In genomic region chr17:5492746-5493160, GRCm38 (mm10) we compare ENCODE assay signal across 8 mouse cellular contexts. TPM values are rescaled to one million over a fixed set of nuclear protein-coding genes. Genes with fewer than 3 reads are reported as not detected.
A peak's percentile ranks its signal among the peaks of the same experiment; 100 is the strongest.
DNase-seq lines count a peak whose midpoint lies in the region; ATAC-seq and TF ChIP-seq lines count a peak whose summit lies in the region.

No protein-coding gene starts in this region.

- no peak for TF ChIP-seq POLR2A in spleen, adult 2 months (IDR thresholded peaks at IDR 0.05; ENCODE audit: low read depth, low read length)

- H3K27me3 ChIP-seq in spleen, adult 2 months (ENCODE audit: control insufficient read depth, insufficient read depth, low read length), result no peaks in the 10 kb centered on the region
- no peaks in the 10 kb centered on the region for H3K27me3 ChIP-seq in hindbrain, embryonic 16.5 days (replicated peaks; ENCODE audit: control insufficient read depth, insufficient read depth, low read length)

- peak; percentile 66 for ATAC-seq in hindbrain, embryonic 16.5 days
- ATAC-seq in megakaryocyte progenitor cell, adult 5-6 weeks (replicated peaks; ENCODE audit: poor library complexity), result peak; percentile 2; the same call in 1 of the 2 replicates

- peak overlapping the region; percentile 78 for H3K27ac ChIP-seq in spleen, adult 2 months (ENCODE audit: insufficient read depth, low read length)
- H3K27ac ChIP-seq in hindbrain, embryonic 16.5 days (ENCODE audit: low read depth, low read length), result peak overlapping the region; percentile 96

- no peak for TF ChIP-seq CTCF in spleen, adult 2 months (IDR thresholded peaks at IDR 0.05; ENCODE audit: extremely low read depth, insufficient read depth, insufficient read length, insufficient replicate concordance)

- peak overlapping the region; percentile 97 for H3K4me2 ChIP-seq in hindbrain, embryonic 16.5 days (ENCODE audit: low read length)

- no peaks in the 10 kb centered on the region for H3K36me3 ChIP-seq in spleen, adult 2 months (ENCODE audit: control insufficient read depth, insufficient read depth, low read length)
- H3K36me3 ChIP-seq in hindbrain, embryonic 16.5 days (ENCODE audit: control insufficient read depth, insufficient read depth, low read length), result no peaks in the 10 kb centered on the region

- H3K9me3 ChIP-seq in hindbrain, embryonic 16.5 days (ENCODE audit: control insufficient read depth, low read length), result no peaks in the 10 kb centered on the region

- peak; percentile 78 for DNase-seq in adrenal gland, postnatal 10 days
- DNase-seq in adrenal gland, adult 2 months, result no peak
- no peak for DNase-seq in spleen, adult 2 months (ENCODE audit: low read depth in 1 of 2, low spot score in 2 of 2)
- no peak for DNase-seq in spleen, postnatal 10 days (ENCODE audit: low spot score in 2 of 2)
- DNase-seq in urinary bladder, postnatal 4 days (ENCODE audit: low spot score in 2 of 2), result no peak
- no peak for DNase-seq in gastrocnemius, postnatal 10 days

- peaks cover 3% of the 10 kb centered on the region; the same call in 1 of the 2 replicates for H3K4me1 ChIP-seq in spleen, adult 2 months (ENCODE audit: control insufficient read depth, insufficient read depth, insufficient read length)
- H3K4me1 ChIP-seq in hindbrain, embryonic 16.5 days (ENCODE audit: control insufficient read depth, insufficient read depth, low read depth, low read length), result peaks cover 22% of the 10 kb centered on the region

- H3K9ac ChIP-seq in hindbrain, embryonic 16.5 days (ENCODE audit: low read depth, low read length), result peak overlapping the region; percentile 86

- peak overlapping the region; percentile 79 for H3K4me3 ChIP-seq in spleen, adult 2 months (ENCODE audit: extremely low read depth, insufficient read depth, insufficient read length)
- peak overlapping the region; percentile 88 for H3K4me3 ChIP-seq in hindbrain, embryonic 16.5 days (ENCODE audit: low read length)

- under 1% methylated on average over 48 of the region's 48 CpGs for WGBS in spleen, adult 2 months
- WGBS in hindbrain, embryonic 16.5 days, result under 1% methylated on average over 42 of the region's 48 CpGs

RNA-seq across cellular contexts. Expression of gene Zdhhc14, which starts 0.4 kb away (rescaled TPM):
- total RNA-seq in adrenal gland, postnatal 10 days (2021), result 1 to 10 TPM; 6.4 to 8.3 TPM
- total RNA-seq in adrenal gland, adult 2 months (2021), result 1 to 10 TPM; 3.1 to 5.8 TPM
- polyA plus RNA-seq in adrenal gland, adult 2 months (2012; rRNA removed), result 2.3 and 2.8 TPM in 2 replicates
- 5.7 and 7.2 TPM in 2 replicates for polyA plus RNA-seq in spleen, adult 2 months (2012; rRNA removed)
- 5.0 and 9.0 TPM in 2 replicates for polyA plus RNA-seq in hindbrain, embryonic 16.5 days (2015; fragmentation: Nextera tagmentation; extraction: Ambion mirVana)
- total RNA-seq in megakaryocyte progenitor cell, adult 5-6 weeks (2015), result 2.1 and 2.2 TPM in 2 replicates
- 1.00 and 1.7 TPM in 2 replicates for total RNA-seq in megakaryocyte progenitor cell, adult 5-6 weeks (2017)
- total RNA-seq in gastrocnemius, postnatal 10 days (2021), result 1 to 10 TPM; 2.8 to 4.0 TPM

RNA-seq across cellular contexts. Expression of gene Tmem242, which starts 52.7 kb away (rescaled TPM):
- total RNA-seq in adrenal gland, postnatal 10 days (2021), result 100 to 1,000 TPM; 145 to 151 TPM
- 100 to 1,000 TPM; 107 to 142 TPM for total RNA-seq in adrenal gland, adult 2 months (2021)
- 4.9 and 10.6 TPM in 2 replicates for polyA plus RNA-seq in adrenal gland, adult 2 months (2012; rRNA removed)
- polyA plus RNA-seq in spleen, adult 2 months (2012; rRNA removed), result 3.2 TPM in 2 replicates
- 112 and 118 TPM in 2 replicates for polyA plus RNA-seq in hindbrain, embryonic 16.5 days (2015; fragmentation: Nextera tagmentation; extraction: Ambion mirVana)
- total RNA-seq in megakaryocyte progenitor cell, adult 5-6 weeks (2015), result 45.4 and 48.6 TPM in 2 replicates
- total RNA-seq in megakaryocyte progenitor cell, adult 5-6 weeks (2017), result 40.3 and 41.4 TPM in 2 replicates
- 100 to 1,000 TPM; 117 to 134 TPM for total RNA-seq in gastrocnemius, postnatal 10 days (2021)
